Mouse (Mus musculus) kidney, adult 2 months (tissue): ENCODE results near the gene Trarg1.

Experiments
- CTCF ChIP-seq: fragments of 200-500 bp; conservative IDR thresholded peaks from 2 replicates; pipeline ENCODE4 v1.5.1; 2011; ENCODE audit warnings: low read depth, mild to moderate bottlenecking, control low read depth, low read length, moderate library complexity, mixed read lengths; ENCODE audit not compliant: insufficient read depth, insufficient read length
- POLR2A ChIP-seq: fragments of 200-500 bp; IDR thresholded peaks from one replicate; pipeline ENCODE4 v1.6.1; 2011; ENCODE audit warnings: low read depth, low read length, control low read depth

- TF ChIP-seq POLR2A = no peak
- TF ChIP-seq CTCF = no peak
Measured at GRCm38 (mm10) chr11:76685604-76686003, 6.0 kb downstream of the Trarg1 start.
